Mouse (Mus musculus): ENCODE measurements around the gene Cish. TPM values are rescaled to one million over a fixed set of nuclear protein-coding genes. Genes with fewer than 3 reads are reported as not detected.

The Cish gene
- polyA plus RNA-seq, 1 experiment from 2014 or later = 6.7 TPM

DNA sequence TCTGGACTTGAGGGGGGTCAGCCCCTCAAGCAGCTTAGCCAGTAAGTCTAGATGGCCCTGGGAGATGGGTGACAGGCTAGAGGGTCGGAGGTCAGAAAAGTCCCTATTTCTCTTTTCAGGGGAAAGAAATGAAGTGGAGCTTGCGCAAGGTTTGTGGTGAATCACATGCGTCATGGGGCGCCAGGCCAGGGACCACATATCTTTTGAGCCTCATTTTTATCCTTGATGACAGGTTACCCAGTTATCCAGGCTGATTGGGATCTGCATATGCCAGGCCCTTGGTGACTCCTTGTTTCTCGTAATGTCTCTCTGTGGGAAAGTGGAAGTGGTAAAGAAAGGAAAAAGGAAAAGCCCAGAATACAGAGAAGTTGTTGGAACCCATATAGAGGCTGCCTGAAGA lies 31.9 kb upstream of the Cish start:
- H3K36me3 ChIP-seq (replicated peaks) = no peaks in the 10 kb centered on the region
- DNase-seq (ENCODE audit: low spot score) = no peak
- no peak overlapping the region for H3K4me3 ChIP-seq
- 92% methylated on average over 5 of the region's 5 CpGs for WGBS
- peaks cover 8% of the 10 kb centered on the region; the same call in 1 of the 2 replicates for H3K4me1 ChIP-seq
- no peaks in the 10 kb centered on the region for H3K27me3 ChIP-seq (replicated peaks; ENCODE audit: low read depth, poor library complexity, severe bottlenecking)
- no peaks in the 10 kb centered on the region for H3K9me3 ChIP-seq
- no peak overlapping the region for H3K27ac ChIP-seq (replicated peaks)

DNA sequence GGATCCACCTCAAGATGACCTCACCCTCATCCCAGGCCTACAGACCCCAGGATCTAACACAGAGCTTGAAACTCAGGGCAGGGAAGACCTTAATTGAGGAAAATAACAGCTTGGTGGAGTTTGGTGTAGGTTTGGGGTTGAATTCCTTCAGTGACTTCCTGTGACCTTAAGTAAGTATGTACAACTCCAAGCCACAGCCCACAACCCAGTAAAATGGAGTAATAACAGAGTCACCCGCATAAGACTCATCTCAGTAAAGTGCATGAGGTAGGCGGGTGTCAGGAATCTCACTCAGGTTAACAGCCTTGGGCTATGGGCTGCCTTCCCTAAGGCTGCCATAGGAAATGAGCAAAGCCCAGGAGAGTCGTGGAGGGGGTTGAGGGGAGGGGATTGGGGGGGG lies 31.1 kb upstream of the Cish start:
- Histone ChIP-seq H3K27ac (replicated peaks) (no peak overlapping the region), H3K9me3 (no peaks in the 10 kb centered on the region), H3K27me3 (replicated peaks; ENCODE audit: low read depth, poor library complexity, severe bottlenecking) (no peaks in the 10 kb centered on the region), H3K4me3 (no peak overlapping the region), H3K36me3 (replicated peaks) (no peaks in the 10 kb centered on the region), H3K4me1 (peaks cover 8% of the 10 kb centered on the region; the same call in 1 of the 2 replicates)
- WGBS = 63% methylated on average over 3 of the region's 3 CpGs
- no peak for DNase-seq (ENCODE audit: low spot score)

DNA sequence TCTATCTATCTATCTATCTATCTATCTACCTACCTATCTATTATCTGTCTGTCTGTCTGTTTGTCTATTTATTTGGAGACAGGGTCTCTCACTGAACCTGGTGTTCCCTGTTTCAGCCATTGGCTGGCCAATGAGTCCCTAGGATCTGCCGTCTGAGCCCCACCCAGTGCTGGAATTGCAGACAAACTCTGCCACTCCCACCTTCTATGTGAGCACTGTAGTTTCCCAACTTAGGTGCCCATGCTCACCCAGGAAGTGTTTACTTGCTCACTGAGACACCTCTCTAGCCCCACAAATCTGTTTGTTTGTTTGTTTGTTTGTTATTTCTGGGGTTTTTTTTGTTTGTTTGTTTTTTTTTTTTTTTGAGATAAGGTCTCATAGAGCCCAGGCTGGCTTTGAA lies 28.8 kb upstream of the Cish start:
- Histone ChIP-seq H3K4me1 (peaks cover 8% of the 10 kb centered on the region; the same call in 1 of the 2 replicates), H3K27me3 (replicated peaks; ENCODE audit: low read depth, poor library complexity, severe bottlenecking) (0 out of 2 replicates have a peak, but pooled peaks cover 3% of the 10 kb centered on the region), H3K27ac (replicated peaks) (no peak overlapping the region), H3K36me3 (replicated peaks) (no peaks in the 10 kb centered on the region), H3K9me3 (no peaks in the 10 kb centered on the region), H3K4me3 (no peak overlapping the region)
- WGBS = 76% methylated on average over 1 of the region's 1 CpGs
- no peak for DNase-seq (ENCODE audit: low spot score)

DNA sequence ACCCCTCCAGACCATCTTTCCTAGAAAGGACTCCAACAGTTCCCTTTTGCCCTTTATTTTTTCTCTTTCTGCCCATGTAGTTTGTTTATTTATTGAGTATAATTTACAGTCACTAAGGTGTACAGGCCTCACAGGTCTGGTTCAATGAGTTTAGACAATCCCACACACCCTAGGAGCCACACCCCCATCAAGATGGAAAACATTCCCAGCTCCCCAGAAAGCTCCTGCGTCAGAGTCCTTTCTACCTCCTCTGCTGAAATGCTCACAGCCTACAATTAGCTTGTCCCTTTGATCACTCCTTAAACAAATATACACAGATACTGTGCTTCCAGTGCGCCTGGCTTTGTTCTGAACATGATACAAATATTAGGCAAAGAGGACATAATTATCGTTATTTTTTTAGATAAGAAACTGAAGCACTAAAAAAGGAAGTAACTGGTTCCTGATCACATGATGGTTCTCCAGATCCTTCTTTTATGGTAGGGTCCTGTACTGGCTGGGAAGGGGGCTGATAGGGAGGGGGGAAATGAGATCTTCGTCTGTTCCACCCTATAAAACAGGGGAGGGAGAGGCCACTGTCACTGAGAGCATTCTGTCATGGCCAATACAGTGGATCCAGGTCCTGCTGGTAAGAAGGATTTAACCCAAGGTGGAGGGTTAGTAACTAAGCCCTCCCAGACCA lies 28.0 kb upstream of the Cish start:
- WGBS = 58% methylated on average over 4 of the region's 4 CpGs
- Histone ChIP-seq H3K27me3 (replicated peaks; ENCODE audit: low read depth, poor library complexity, severe bottlenecking) (0 out of 2 replicates have a peak, but pooled peaks cover 3% of the 10 kb centered on the region), H3K4me3 (no peak overlapping the region), H3K36me3 (replicated peaks) (no peaks in the 10 kb centered on the region), H3K9me3 (no peaks in the 10 kb centered on the region), H3K4me1 (peaks cover 8% of the 10 kb centered on the region; the same call in 1 of the 2 replicates), H3K27ac (replicated peaks) (no peak overlapping the region)
- no peak for DNase-seq (ENCODE audit: low spot score)

DNA sequence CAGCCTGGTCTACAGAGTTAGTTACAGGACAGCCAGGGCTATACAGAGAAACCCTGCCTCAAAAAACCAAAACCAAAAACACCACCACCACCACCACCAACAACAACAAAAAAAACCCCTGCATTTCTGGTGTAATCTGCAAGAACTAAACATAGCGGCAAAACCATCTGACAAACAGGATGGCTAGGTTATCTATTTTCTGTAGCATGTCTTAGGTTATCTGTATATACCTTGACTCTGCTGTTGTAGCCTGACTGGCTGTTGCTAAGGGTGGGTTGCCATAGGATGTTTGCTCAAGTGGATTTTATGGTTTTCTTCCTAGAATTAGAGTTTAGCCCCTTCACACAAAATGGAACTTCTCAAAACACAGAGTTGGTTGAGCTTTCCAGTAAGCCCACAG lies 26.1 kb upstream of the Cish start:
- H3K9me3 ChIP-seq = no peaks in the 10 kb centered on the region
- peaks cover 8% of the 10 kb centered on the region; the same call in 1 of the 2 replicates for H3K4me1 ChIP-seq
- H3K4me3 ChIP-seq = no peak overlapping the region
- no peak for DNase-seq (ENCODE audit: low spot score)
- WGBS = 97% methylated on average over 1 of the region's 1 CpGs
- H3K36me3 ChIP-seq (replicated peaks) = no peaks in the 10 kb centered on the region
- H3K27me3 ChIP-seq (replicated peaks; ENCODE audit: low read depth, poor library complexity, severe bottlenecking) = 0 out of 2 replicates have a peak, but pooled peaks cover 3% of the 10 kb centered on the region
- no peak overlapping the region for H3K27ac ChIP-seq (replicated peaks)

- DNase-seq (ENCODE audit: low spot score) = no peak
- H3K27me3 ChIP-seq (replicated peaks; ENCODE audit: low read depth, poor library complexity, severe bottlenecking) = 0 out of 2 replicates have a peak, but pooled peaks cover 3% of the 10 kb centered on the region
- H3K36me3 ChIP-seq (replicated peaks) = no peaks in the 10 kb centered on the region
- no peak overlapping the region for H3K4me3 ChIP-seq
- no peak overlapping the region for H3K27ac ChIP-seq (replicated peaks)
- no peaks in the 10 kb centered on the region for H3K4me1 ChIP-seq
- WGBS = 75% methylated on average over 7 of the region's 7 CpGs
- H3K9me3 ChIP-seq = no peaks in the 10 kb centered on the region
Measured at GRCm38 (mm10) chr9:107271177-107271938, 24.5 kb upstream of the Cish start.

- H3K9me3 ChIP-seq = no peaks in the 10 kb centered on the region
- no peak overlapping the region for H3K4me3 ChIP-seq
- 82% methylated on average over 4 of the region's 4 CpGs for WGBS
- H3K27me3 ChIP-seq (replicated peaks; ENCODE audit: low read depth, poor library complexity, severe bottlenecking) = 0 out of 2 replicates have a peak, but pooled peaks cover 3% of the 10 kb centered on the region
- DNase-seq (ENCODE audit: low spot score) = no peak
- H3K36me3 ChIP-seq (replicated peaks) = no peaks in the 10 kb centered on the region
- H3K27ac ChIP-seq (replicated peaks) = no peak overlapping the region
- no peaks in the 10 kb centered on the region for H3K4me1 ChIP-seq
Measured at GRCm38 (mm10) chr9:107272284-107272683, 23.5 kb upstream of the Cish start.

GRCm38 (mm10) chr9:107273184-107273583 lies 22.6 kb upstream of the Cish start:
- no peak for DNase-seq (ENCODE audit: low spot score)
- H3K27ac ChIP-seq (replicated peaks) = no peak overlapping the region
- no peaks in the 10 kb centered on the region for H3K9me3 ChIP-seq
- peaks cover 4% of the 10 kb centered on the region for H3K4me1 ChIP-seq
- H3K36me3 ChIP-seq (replicated peaks) = no peaks in the 10 kb centered on the region
- 71% methylated on average over 10 of the region's 10 CpGs for WGBS
- no peak overlapping the region for H3K4me3 ChIP-seq
- H3K27me3 ChIP-seq (replicated peaks; ENCODE audit: low read depth, poor library complexity, severe bottlenecking) = 0 out of 2 replicates have a peak, but pooled peaks cover 3% of the 10 kb centered on the region

- Histone ChIP-seq H3K4me1 (peaks cover 19% of the 10 kb centered on the region), H3K9me3 (no peaks in the 10 kb centered on the region), H3K36me3 (replicated peaks) (no peaks in the 10 kb centered on the region), H3K27me3 (replicated peaks; ENCODE audit: low read depth, poor library complexity, severe bottlenecking) (0 out of 2 replicates have a peak, but pooled peaks cover 3% of the 10 kb centered on the region), H3K27ac (replicated peaks) (no peak overlapping the region), H3K4me3 (no peak overlapping the region)
- DNase-seq (ENCODE audit: low spot score) = no peak
- WGBS = 84% methylated on average over 6 of the region's 6 CpGs
Measured at GRCm38 (mm10) chr9:107274751-107275150, 21.1 kb upstream of the Cish start.

- WGBS = 93% methylated on average over 5 of the region's 5 CpGs
- H3K27me3 ChIP-seq (replicated peaks; ENCODE audit: low read depth, poor library complexity, severe bottlenecking) = 0 out of 2 replicates have a peak, but pooled peaks cover 3% of the 10 kb centered on the region
- H3K36me3 ChIP-seq (replicated peaks) = no peaks in the 10 kb centered on the region
- no peak for DNase-seq (ENCODE audit: low spot score)
- H3K4me3 ChIP-seq = no peak overlapping the region
- H3K27ac ChIP-seq (replicated peaks) = no peak overlapping the region
- H3K4me1 ChIP-seq = peaks cover 29% of the 10 kb centered on the region
- H3K9me3 ChIP-seq = no peaks in the 10 kb centered on the region
Measured at GRCm38 (mm10) chr9:107275710-107276109, 20.1 kb upstream of the Cish start.

DNA sequence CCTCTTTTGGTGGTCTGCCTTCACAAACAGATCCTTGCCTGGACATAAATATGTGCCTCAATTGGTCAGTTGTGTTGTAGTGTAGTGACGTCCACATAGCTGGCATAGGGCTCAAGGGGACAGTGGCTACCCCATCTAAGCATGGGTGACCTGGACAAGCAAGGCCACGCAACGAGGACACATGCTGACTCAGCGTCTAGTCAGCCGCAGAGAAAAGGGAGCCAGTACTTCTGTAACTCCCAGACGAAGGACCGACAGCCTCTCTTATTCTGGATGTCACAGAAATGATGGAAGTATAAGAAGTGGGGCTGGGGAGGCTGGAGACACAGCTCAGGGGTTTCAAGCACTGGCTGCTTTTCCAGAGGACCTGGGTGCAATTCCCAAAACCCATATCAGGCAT lies 18.2 kb upstream of the Cish start:
- Histone ChIP-seq H3K4me3 (no peak overlapping the region), H3K36me3 (replicated peaks) (no peaks in the 10 kb centered on the region), H3K27me3 (replicated peaks; ENCODE audit: low read depth, poor library complexity, severe bottlenecking) (no peaks in the 10 kb centered on the region), H3K9me3 (no peaks in the 10 kb centered on the region), H3K4me1 (peaks cover 32% of the 10 kb centered on the region), H3K27ac (replicated peaks) (no peak overlapping the region)
- 87% methylated on average over 7 of the region's 7 CpGs for WGBS
- DNase-seq (ENCODE audit: low spot score) = no peak

DNA sequence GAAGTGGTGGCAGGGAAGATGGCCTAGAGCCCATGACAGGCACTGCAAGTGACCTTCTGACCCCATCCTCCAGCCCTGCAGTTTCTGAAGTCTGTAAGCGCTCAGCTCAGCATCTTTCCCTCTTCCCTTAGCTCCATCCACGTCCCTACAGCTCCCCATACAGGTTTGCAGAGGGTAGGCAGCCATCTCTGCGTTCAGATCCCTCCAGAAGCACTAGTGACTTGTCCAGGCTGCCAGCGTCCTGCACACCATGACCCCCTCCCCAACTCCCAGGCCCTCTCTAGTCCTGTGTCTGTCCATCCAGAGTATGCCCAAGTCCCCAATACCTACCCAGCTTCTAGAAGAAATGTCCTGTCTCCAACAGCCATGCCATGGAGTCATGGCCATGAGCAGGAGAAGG lies 17.7 kb upstream of the Cish start:
- DNase-seq (ENCODE audit: low spot score) = no peak
- Histone ChIP-seq H3K36me3 (replicated peaks) (no peaks in the 10 kb centered on the region), H3K4me3 (no peak overlapping the region), H3K27ac (replicated peaks) (no peak overlapping the region), H3K27me3 (replicated peaks; ENCODE audit: low read depth, poor library complexity, severe bottlenecking) (no peaks in the 10 kb centered on the region), H3K4me1 (peaks cover 32% of the 10 kb centered on the region), H3K9me3 (no peaks in the 10 kb centered on the region)
- WGBS = 46% methylated on average over 4 of the region's 4 CpGs

All from embryonic facial prominence, embryonic 10.5 days (tissue).